Mouse (Mus musculus) adrenal gland, adult 18-20 months (tissue): ENCODE results near the gene Cabp1. TPM values are rescaled to one million over a fixed set of nuclear protein-coding genes. Genes with fewer than 3 reads are reported as not detected.

ENCODE experiments used
- DNase-seq, 2 experiments: peaks; one replicate each; pipeline ENCODE4 v3.0.0; 2021 to 2022; ENCODE audit warnings: low spot score in 2 of 2
- total RNA-seq, 2 experiments: library from RNA; stranded (reverse); gene quantifications; 1 replicate in 1 of 2; 2 replicates in 1 of 2; pipeline ENCODE4 v1.2.3; 2021

Gene Cabp1
- total RNA-seq, 2 experiments from 2014 or later: 28.4 to 34.3 TPM

GRCm38 (mm10) chr5:115212451-115212850 is 18.3 kb upstream of the Cabp1 start:
- DNase-seq: no peak

DNA sequence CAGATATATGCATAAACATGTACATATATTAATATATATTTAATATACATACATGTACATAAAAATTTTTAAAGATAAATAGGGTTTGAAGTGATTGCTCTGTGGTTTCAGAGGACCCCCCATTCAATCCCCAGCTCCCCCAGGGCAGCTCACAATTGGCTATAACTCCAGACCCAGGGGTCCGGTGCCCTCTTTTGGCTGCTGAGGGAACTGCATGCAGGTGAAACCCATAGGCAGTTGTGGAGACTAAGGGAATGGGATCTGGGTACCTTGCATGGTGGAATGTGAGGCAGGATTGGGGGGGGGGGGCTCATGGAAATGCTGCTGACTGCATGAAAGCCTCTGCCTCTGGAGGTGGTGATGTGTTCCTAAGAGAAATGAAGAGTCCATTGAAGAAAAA is 16.2 kb upstream of the Cabp1 start:
- peak; percentile 50 to 61 for DNase-seq

- DNase-seq: no peak
Observed at GRCm38 (mm10) chr5:115208601-115209000, 14.4 kb upstream of the Cabp1 start.

DNA sequence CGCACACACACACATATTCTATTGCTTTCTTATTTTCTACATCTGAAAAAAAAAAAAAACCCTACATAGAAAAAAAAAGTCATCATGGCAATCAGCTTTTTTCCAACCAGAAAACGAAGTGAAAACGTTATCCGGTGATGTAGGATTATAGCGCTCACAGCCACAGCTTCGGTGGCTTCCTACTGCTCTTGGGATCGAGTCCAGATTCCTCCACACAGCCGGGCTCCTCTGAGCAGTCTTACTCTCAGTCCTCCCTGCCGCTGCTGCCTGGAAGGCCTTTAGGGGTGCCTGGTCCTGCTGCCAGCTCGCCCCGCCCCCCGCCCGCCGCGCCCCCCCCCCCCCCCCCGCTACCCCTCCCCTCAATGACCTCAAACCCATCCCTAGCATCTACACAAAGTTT is 13.7 kb upstream of the Cabp1 start:
- DNase-seq: no peak

- no peak for DNase-seq
Observed at GRCm38 (mm10) chr5:115207244-115207643, 13.1 kb upstream of the Cabp1 start.

DNA sequence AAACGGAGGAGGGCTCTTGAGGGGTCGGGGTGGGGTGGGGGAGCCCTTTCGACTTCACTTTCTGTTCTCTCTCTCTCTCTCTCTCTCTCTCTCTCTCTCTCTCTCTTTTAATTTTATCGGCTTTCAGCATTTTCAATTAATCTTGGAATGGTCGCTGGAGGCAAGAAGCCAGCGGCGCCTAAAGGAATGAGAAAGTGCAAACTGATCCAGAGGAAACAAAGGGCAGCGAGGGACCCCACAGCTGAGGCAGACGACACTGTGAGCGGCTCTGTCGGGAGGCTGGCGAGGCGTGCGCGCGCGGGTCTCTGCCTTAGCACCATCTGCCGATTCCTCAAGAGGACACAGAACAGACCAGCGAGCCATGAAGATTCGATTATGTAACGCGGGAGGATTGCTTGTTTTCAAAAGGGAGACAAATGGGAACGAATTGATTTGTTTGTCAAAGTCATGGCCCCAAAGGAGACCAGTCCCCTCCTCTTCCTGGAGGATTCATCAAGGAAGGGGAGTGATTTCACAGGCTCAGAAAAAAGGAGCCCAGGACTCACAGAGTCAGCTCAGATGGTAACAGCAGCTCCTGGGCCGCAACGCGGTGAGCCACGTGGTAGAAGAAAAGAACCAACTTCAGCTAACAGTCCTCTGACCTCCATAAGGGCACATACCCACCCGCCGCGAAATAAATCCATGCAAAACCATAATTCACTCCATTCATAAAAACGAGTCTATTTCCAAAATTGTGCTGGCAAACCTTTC is 10.6 kb upstream of the Cabp1 start:
- DNase-seq: no peak

DNA sequence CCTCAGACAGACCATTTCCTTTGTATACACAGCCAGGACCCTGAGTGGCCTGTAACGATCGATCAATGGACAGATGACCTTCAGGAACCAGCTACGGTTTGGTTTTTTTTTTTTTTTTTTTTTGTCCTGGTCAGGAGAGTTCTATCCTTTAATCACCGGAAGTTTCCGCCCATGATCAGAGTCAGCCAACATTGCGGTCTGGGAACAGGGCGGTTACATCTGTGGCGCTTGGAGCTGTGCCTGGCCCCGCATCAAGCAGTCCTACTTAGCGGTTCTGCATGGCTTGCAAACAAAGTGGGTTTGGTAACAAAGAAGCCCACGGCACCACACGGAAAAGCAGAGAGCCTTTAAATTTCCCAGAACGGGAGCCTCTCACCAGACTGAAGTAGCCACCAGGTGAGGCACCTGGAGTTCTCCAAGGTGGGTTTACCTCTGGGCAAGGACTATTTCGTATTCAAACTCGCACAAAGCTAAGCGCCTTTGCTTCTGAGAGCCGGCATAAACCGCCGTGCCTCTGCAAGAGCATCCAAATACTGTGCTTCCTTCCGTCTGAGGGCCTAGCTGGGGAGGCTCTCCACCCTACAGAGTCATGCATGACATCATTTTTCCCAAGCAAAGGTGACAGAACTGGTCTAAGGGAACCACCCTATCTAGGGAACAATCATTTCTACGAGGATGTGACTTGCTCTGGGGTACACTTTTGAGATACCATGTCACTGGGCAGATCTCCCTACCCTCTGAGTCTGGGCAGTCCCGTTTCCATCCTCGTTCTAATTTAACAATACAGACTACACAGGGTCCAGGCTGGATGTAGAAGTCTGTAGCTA is 9.8 kb upstream of the Cabp1 start:
- DNase-seq: no peak

- no peak for DNase-seq
Observed at GRCm38 (mm10) chr5:115194626-115195221, 543 bp upstream of the Cabp1 start.

DNA sequence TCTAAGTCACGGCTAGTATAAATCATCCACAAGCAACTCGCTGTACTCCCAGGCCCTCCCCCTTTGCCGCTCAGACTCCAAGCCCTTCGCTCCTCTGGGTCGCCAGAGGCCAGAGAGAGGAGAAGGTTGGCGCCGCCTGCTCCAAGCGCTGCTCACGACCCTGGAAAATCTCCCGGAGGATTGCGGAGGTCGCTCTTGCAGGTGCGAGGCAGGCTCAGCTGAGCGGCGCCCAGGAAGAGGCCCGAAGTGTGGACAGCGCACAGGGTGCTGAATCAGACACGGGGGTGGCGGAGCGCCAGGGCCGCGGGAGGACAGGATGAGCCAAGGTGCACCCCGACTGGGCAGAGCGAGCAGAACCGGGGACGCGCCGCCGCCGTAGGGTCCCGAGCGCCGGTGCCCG is 955 bp downstream of the Cabp1 start:
- peak; percentile 69 to 81 for DNase-seq

- DNase-seq: no peak
Observed at GRCm38 (mm10) chr5:115192828-115193195, 1.4 kb downstream of the Cabp1 start.

GRCm38 (mm10) chr5:115191880-115192827 is 2.0 kb downstream of the Cabp1 start:
- DNase-seq: no peak

GRCm38 (mm10) chr5:115190081-115190480 is 4.1 kb downstream of the Cabp1 start:
- DNase-seq: no peak

- peak in 1 of 2 experiments; percentile 52 for DNase-seq
Observed at GRCm38 (mm10) chr5:115188824-115189223, 5.4 kb downstream of the Cabp1 start.

- peak; percentile 94 to 98 for DNase-seq
Observed at GRCm38 (mm10) chr5:115187188-115188131, 6.7 kb downstream of the Cabp1 start.

DNA sequence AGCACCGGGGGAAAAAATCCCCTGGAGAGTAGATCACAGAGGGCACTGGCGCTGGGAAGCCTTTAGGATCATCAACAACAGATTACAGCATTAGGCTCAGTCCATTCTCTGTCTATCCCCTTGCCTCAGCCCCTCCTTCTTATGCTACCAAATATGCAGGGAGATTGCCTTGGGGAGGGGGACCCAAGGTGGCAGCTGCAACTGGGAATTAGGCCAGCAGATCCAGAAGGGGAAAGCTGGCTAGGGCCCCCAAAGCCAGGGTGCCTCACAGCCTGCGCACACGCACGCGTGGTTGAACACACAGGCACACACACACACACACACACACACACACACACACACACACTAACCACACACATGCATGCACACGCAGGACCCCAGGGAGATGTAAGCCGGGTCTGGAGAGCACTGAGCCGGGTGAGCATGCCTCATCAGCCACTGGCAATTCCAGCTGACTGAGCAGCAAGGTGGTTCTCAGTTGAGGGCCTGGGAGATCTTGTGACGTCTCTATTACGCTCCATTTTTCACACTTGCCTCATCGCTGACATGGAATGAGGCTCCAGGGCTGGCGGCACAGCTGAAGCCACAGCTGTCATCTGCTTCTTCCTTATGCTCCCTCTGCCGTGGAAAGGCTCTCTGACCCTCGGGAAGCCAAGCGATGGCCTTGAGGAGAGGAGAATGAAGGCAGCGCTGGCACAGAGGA is 7.7 kb downstream of the Cabp1 start:
- DNase-seq: no peak

- no peak for DNase-seq
Observed at GRCm38 (mm10) chr5:115184726-115185125, 9.5 kb downstream of the Cabp1 start.

DNA sequence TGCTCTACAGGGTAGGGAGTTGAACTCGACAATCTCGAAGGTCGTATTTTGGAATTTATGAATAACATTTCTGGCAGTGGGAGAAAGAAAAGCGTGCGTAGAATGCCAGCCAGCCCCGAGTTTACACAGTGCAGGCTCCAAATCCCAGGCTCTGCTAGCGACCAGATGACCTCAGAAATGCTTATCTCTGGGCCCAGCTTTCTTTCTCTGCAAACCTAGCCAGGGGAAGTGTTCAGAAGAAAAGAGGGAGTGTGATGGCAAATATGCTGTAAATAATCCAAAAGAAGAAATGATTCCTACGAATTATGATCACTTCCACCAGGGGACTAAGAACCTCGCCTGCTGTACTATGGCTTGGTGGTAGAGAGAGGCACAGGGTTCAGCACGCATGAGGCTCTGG is 10.7 kb downstream of the Cabp1 start:
- no peak for DNase-seq

GRCm38 (mm10) chr5:115182925-115183324 is 11.3 kb downstream of the Cabp1 start:
- DNase-seq: no peak
